Mouse (Mus musculus) layer of hippocampus, adult 9-11 months (tissue): ENCODE results near the gene Lamtor2.

Experiments
- DNase-seq: peaks from one replicate; pipeline ENCODE4 v3.0.0; 2022

Lamtor2 gene

DNA sequence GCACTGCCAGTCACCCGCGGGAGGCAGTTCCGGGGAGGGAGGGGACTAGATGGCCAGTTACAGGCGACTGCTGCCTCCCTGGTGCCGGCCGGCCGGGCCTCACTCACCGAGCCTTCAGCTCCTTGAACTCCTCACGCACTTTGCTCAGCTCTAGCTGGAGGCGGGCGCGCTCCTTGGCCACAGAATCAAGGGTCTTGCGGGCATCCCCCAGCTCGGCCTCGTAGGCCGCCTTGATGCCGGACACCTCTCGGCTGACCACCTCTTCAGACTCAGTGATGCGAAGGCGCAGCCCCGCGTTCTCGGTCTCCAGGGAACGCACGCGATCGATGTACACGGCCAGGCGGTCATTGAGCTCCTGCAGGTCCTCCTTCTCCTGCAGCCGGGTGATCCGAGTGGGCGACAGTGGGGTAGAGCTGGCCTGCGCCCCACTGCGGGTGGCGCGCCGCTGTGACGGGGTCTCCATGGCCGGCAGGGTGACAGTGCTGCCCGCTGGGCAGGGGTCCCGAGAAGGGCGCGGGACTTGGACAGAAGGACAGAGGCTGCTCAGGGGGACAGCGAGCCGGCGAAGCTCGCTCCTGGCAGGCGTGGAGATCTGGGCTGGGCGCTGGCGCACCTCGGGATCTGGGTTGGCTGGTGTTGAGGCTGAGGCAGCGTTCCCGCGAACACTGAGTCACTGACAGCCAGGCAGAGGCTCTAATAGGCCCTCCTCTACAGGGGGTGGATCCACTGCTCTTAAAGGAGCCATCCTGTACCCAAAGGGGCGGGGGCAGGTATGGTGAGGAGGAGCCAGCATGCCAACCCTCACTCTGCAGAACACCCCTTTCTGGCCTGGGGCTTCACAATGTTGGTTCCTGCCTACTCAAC lies 50.0 kb downstream of the Lamtor2 start:
- DNase-seq = peak; percentile 94

- DNase-seq = no peak
These were observed 50.8 kb downstream of the Lamtor2 start for GRCm38 (mm10) chr3:88502031-88502571.

- no peak for DNase-seq
These were observed 51.4 kb downstream of the Lamtor2 start for GRCm38 (mm10) chr3:88501366-88502030.

- DNase-seq = no peak
These were observed 52.1 kb downstream of the Lamtor2 start for GRCm38 (mm10) chr3:88500655-88501365.

GRCm38 (mm10) chr3:88500087-88500486 lies 52.8 kb downstream of the Lamtor2 start:
- no peak for DNase-seq
